Mouse (Mus musculus) granulocyte monocyte progenitor cell, adult 5-6 weeks (primary cell): ENCODE data around the gene Nectin2. TPM values are rescaled to one million over a fixed set of nuclear protein-coding genes. Genes with fewer than 3 reads are reported as not detected.
A peak's percentile ranks its signal among the peaks of the same experiment; 100 is the strongest.

Experiments used
- ATAC-seq: replicated peaks from 2 replicates; pipeline ENCODE4 v1.8.0; 2016; ENCODE audit warnings: mild to moderate bottlenecking, moderate TSS enrichment, inconsistent platforms; ENCODE audit not compliant: poor library complexity, severe bottlenecking
- total RNA-seq, 2 experiments: library from RNA; stranded (forward) in 1 of 2; stranded (reverse) in 1 of 2; fragments of 200-712, 200-1000 nt in 1 of 2; fragments of >200 nt in 1 of 2; fragmentation: Nextera tagmentation in 1 of 2; gene quantifications; 2 replicates each; pipeline ENCODE4 v1.2.3; 2014 to 2017

Nectin2 gene
- total RNA-seq, 2 experiments from 2014 or later, result 1.6 to 1.7 TPM

DNA sequence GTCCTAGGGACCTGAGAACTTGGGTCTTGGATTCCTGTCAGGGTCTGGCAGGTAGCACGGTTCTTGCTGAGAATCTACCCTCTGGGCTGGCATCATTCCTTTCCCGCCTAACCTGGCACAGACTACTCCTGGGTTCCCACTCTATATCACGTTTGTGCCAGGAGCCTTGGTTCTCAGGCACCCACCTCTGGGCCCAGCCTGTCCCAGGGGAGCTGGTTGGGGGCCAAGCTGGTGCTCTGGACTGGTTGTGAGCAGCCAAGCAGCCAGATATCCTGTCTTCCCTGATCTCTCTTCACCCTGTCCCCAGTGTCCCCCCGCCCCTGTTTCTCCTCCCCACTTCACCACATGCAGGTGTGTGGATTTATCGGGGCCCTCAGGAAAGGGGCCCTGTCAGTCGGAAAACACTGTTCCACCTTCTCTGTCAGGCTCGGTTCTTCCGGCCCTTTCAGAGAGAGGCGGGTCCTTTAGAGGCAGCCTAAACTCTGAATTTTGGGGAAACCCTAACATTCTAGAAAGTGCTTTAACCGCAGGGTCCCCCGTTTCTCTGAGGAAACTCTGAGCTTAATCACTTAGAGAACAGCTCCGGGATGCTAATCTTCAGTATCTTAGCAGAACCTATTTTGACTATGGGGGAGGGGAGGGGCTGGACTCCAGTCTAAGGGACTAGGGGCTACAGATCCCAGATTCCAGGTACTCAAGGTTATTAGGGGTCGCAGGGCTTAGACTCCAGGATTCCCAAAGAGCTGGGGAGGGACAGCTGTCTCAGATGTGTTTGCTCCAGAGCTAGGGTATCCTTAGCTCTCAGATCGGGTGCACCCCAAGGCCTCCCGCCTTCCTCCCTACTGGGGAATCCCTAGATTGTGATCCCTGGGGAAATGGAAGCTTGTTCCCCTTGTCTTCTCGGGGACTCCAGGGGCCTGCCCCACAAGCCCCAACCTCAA is 19.4 kb upstream of the Nectin2 start:
- no peak for ATAC-seq

DNA sequence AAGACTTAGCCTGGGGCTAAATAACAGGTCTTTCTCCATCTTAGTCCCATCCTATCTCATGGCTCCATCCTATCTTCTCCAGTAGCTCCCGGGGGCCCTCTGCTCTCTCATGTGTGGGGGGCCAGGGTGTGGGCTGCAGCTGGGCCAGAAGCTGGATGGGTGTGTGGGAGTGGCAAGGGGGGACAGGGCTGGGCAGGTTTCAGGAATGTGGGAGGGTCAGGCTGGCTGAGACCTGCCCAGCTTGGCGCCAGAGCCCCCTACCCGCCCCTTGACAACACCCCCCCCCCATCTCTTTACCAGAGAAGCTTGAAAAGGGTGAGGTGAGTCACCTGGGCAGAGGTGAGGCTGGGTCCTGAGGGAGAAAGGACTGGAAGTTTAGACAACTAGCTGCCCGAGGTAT is 18.7 kb upstream of the Nectin2 start:
- ATAC-seq, result no peak

DNA sequence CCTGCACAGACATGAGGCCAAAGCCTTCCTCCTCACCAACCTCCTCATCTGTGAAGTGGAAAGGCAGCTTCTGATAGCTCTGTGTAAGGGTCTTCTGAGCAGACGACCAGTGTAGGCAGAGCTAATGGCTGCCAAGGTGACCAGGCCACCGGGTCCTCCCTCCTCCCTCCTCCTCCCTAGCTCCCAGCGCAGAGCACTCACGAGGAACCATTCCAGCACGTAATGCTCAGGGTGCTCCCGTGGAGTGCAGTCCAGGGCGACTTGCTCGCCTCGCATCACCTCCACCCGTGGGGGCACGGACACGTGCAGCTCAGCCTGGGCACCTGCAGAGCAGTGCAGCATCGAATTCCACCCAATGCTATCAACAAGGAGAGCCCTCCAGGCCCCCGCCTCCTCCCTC is 18.0 kb upstream of the Nectin2 start:
- ATAC-seq, result no peak

DNA sequence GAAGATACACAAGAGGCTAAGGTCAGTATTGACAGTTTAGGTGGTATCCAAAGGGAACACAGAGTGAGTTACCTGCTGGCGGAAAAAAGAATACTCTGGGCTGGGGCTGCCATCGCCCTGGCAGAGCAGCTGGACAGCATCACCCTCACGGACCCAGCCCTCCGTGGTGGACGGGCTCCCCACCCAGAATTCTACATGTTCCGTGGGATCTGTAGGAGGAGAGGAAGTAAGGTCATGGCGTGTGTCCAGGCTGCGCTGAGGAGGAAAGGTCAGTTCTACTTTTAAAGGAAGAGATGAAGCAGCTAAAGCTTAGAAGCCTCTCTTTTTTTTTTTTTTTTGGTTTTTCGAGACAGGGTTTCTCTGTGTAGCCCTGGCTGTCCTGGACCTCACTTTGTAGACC is 14.3 kb upstream of the Nectin2 start:
- ATAC-seq, result no peak

DNA sequence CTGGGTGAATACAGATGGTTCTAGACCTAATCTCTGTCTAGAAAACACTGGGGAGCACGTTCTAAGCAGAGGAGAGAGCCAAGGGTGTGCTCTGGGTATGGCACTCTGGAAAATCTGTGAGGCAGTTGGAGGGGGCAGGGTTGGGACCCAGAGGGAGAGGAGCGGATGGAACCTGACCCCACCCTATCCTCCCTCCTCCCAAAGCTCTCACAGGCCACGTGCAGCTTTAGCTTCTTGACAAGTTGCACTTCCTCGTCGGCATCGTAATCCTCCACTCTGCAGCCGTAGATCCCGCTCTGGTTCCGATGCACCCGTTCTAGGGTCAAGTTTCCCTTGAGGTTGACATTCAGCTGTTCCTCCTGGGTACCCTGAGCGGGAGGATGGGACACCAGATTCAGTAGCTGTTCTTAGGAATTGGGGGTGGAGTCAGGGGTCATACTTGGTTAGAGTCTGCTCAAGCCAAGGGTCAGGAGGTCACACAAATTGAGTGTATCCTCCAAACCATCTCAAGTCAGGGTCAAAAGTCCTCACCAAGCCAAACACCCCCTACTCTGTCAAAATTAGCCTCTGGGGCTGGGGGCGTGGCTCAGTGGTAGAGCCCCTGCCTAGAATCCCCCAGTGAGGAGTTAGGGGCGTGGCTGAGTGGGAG is 13.7 kb upstream of the Nectin2 start:
- peak; percentile 77 for ATAC-seq

DNA sequence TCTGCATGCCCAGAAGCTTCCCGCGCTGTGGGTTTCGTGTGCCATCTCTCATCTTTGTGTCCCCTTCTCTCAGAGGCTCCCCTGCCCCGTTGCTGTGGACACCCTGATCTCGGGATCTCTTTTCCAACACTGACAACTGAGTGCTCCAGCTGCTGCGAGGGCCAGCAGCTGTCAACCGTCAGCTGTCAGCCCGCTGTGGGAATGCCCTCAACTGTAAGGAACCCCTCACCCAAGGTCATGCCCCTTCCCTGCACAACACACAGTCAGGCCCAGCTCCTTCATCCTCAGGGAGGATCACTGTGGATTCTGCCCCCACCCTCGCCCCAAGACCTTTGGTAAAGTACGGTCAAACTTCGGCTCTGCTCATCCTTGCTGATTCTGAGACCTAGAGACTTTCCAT is 12.0 kb upstream of the Nectin2 start:
- no peak for ATAC-seq

DNA sequence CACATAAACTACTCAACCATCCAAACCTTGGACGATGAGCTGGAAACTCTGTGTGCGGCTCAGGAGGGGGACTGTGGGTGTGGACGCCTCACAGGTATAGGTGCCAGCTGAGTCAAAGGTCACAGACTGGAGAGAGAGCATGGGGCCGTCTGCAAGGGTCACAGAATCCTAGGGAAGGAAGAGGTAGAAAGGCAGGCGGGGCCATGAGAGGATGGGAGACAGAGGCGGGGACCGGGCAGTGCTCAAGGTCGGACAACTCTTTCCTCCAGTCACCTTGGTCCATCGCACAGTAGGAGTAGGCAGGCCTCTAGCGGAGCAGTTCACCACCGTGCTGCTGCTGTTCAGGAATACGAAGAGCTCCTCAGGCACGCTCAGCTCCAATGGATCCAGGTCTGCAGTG is 9.7 kb upstream of the Nectin2 start:
- ATAC-seq, result no peak

DNA sequence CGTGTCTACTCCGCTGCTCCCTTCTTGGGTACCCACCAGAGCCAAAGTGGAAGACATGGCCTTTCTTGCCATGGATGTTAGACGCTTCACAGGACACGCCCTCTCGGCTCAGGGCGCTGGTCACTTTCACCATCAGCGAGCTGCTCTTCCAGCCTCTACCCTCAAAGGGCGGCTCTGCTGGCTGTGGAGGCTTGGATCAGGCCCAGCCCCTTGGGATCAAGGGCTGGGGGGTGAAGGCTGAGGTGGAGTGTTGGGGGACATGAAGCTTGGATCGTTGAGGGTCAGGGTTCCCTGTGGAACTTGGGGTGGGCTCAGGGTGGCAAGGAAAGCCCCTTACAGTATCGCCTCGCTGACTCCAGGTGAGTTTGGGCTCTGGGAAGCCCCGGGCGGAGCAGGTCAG is 8.3 kb upstream of the Nectin2 start:
- ATAC-seq, result no peak

DNA sequence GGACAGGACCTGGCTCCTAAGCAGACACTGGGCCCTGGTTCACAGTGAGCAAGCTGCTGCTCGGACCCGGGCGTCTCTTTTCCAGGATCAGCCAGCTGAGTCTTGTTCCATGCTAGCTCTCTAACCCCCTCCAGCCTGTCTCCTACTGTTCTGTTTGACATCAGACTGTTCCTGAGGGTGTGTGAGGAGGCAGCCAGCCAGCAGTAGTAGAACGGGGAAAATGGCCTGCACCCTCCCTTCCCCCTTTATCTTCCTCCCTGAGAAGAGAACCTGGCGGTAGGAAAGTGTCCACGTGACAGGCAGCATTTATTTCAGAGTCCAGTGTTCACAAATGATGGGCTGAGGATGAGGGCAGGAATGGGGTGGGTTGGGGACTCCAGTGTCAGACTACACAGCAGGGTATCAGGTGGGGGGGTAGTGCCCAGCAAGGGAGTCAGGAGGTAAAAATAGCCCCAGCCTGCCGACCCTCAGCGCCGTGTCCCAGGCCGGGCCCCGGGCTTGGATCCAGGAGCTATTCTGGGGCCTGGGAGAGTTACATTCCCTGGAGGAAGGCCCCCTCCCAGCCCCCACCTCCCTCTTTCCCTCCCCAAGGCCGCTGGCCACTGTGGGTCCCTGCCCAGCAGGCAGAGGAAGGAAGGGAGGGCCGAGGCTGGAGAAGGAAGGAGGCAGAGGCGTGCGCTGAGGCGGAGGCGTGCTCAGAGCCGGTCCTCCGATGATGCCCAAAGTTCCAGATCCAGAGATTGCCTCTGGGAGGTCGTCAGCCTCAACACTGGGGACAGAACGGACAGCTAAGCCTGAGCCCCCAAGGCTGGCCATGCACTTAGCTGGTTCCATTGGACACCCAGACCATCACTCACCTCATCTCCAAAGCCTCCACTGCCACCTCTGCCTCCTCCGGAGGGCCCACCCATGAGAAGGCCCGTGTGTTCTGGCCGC is 5.8 kb upstream of the Nectin2 start:
- no peak for ATAC-seq

DNA sequence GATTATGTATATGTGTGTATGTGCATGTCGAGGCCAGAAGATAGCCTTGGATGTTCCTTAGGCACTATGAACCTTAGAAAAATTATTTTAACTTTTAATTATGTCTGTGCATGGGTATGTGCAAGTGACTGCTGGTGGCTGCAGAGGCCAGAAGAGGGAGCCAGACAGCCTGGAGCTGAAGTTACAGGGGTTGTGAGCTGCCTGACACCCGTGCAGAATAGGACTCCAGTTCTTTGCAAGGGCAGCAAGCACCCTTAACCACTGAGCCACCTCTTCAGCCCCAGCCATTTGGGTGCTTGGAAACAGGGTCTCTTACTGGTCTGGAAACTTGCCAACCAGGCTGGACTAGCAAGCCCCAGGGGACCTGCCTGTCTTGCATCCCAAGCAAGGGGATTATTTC is 4.7 kb upstream of the Nectin2 start:
- ATAC-seq, result no peak

DNA sequence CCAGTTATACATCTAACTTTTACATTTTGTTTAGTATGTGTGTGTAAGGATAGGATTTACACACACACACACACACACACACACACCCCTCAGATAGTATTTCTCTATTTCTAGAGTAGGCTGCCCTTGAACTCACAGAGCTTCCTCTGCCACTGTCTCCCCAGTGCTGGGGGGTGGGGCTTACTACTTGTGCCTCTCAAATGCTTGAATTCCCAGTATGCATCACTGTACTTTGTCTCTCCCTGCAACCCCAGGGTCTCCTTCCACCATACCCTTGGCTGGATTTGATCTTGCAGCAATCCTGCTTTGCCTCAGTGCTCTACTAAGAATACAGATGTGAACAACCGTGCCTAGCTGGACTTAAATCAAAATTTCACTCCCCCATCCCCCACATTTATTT is 3.8 kb upstream of the Nectin2 start:
- ATAC-seq, result no peak

DNA sequence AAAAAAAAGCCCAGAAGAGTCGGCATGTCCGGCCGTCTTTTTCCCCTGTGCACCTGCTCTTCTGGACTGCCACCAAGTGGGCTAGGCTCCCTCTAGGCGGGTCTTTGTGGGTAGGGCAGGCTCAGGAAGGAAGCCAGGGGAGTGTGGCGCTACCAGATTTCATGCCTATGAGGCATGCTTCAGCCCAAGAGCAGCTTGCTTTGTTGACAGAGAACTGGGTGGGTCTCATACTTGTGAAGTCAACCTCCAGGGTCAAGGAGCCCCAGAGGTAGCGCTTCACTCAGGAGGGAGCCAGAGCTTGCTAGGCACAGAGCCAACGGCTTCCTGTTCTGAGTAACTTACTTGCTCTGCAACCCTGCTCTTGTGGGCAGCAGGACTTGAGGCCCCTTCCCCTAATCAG is 3.3 kb upstream of the Nectin2 start:
- ATAC-seq, result no peak

DNA sequence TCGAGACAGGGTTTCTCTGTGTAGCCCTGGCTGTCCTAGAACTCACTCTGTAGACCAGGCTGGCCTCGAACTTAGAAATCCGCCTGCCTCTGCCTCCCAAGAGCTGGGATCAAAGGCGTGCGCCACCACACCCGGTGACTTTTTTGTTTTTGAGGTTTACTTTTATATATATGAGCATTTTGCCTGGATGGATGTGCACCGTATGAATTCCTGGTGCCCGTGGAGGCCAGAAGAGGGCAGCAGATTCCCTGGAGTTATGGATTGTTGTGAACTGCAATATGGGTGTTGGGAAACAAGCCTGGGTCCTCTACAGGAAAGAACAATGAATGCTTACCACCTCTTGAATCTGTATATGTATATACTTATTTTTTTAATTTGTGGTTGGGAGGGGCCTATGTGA is 2.4 kb upstream of the Nectin2 start:
- ATAC-seq, result no peak

DNA sequence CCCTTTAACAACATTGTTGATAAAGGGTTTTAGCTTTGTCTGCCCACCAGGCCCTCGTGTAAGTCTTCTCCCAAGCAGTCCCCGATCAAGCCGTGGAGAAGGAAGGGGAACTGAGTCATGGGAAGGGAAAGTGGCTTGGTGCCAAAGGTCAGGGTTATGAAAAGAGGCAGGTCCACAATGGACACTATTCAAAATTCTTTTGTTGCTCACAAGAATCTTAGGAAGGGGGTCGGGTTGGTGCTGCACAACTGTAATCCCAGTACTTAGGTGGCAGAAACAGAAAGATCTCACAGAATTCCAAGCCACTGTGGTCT is 744 bp upstream of the Nectin2 start:
- ATAC-seq, result no peak

DNA sequence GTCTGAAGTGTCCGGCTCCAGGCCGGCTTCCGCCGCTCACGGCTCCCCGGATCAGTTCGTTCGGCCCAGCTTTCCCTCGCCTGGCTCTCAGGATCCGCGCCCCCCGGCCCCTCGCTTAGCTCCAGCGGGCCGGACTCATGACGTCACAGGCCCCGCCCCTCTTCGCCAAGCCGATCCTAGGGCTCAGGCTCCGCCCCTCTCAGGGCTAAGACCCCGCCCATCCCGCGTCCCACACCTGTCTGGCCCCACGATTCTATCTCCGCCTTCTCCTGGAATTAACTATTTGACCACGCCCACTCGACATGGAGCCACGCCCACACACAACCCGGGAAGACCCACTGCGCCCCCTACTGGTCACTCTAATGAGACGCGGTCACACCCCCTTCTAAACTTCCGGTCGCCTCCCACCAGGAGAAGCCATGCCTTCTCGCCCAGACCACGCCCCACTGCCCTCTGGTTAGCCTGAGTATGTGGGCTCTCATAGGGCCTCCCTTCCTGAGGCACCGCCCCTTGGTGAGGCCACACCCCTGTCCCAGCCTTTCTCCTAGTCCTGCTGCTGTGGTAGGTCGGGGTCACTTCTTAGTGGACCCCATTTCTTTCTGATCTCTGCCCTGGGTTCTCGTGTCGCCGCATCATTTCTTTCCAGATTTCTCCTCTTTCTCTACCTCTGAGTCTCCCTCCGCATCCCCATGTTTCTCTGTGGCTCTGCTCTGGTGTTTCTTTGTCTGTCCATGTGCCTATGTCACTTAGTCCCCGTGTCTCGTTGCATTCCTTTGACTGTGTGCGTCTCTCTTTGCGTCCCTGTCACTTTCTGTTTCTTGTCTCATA is 680 bp downstream of the Nectin2 start:
- peak; percentile 84 for ATAC-seq

DNA sequence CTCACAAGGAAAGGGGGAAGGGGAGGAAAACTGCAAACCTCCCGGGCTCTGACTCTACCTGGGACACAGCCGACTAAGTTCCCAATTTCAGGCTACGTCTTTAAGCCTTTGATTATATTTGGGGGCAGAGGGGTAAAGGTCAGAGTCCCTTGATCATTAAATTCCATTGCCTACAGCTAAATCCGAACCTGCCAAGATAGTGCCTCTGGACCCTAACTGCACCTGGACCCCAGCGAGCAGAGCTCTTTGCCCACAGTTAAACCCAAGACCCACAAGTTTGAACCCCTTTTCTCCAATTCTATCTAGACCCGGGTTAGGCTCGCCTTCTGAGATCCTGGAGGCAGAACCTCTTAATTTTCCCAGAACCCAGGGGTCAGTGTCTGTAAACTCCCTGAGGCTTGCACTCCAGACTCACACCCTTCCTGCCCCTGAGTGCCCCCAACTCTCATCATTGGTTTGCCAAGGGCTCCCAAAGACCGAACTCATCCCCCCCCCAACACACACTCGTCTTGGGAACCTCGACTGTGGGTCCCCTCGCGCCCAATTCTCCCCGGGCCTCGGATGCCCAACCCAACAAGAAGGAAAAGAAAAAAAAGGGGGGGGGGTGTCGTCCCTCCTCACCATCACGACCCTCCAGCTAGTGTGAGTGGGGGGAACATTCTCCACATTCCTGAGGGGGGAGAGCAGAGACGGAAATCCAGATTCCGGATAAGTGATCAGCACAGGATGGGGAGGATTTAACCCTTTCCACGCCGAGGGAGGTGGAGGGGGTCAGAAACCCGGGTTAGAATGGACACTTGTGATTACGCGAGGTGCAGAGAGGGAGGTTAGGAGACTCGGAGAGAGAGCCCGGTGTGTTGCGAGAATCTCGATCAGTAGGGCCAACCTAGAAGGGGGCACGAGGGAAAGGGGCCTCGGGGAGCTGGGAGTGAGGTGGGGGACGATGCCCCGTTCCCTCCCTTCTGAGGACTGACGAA is 1.8 kb downstream of the Nectin2 start:
- ATAC-seq, result no peak

DNA sequence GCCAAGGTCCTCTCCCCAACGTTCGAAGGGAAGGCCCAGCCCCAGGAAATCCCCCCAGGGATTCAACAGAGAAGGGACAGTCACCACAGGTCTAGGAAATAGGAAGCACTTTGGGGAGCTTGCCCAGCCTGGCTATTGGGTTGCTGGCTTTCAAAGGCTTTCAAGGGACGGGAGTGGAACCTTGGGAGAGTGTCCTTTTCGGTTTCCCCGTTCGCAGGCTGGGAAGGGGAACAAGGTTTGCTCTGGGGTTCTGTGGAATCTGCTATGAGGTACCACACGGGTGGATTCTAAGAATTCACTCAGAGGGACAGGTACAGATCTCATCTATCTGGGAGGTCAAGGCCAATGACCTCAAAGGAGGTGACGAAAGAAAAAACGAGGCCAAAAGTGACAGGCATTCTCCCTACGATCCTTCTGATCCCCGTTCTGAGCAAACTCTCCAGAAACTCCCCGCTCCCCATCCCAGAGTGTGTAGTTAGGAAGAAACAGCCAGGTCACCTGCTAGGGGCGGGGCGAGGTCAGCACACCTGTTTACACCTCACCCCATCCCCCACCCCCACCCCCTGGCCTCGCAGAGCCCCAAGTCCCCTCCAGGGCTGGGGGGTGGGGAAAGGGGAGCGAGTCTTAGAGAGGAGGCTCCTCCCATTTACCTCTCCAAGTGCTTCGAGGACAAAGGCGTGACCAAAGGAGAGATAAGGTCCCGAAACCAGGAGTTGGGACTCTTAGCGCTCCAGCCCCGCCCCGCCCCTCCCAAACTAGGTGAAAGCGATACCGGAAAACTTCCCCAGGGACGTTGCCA is 2.7 kb downstream of the Nectin2 start:
- 0 out of 2 replicates have a peak, but pooled peaks have one; percentile 1 for ATAC-seq
